Mouse (Mus musculus) small intestine, adult 2 months (tissue): ENCODE results near the gene Ubiad1. TPM values are rescaled to one million over a fixed set of nuclear protein-coding genes. Genes with fewer than 3 reads are reported as not detected.

Source experiments
- H3K27ac ChIP-seq: fragments of 200-500 bp; 2 replicates; pipeline ENCODE4 v1.5.1; 2012; ENCODE audit warnings: low read depth, low read length, control low read depth, inconsistent platforms; ENCODE audit not compliant: insufficient read depth
- H3K27me3 ChIP-seq: fragments of 200-500 bp; 2 replicates; pipeline ENCODE4 v1.6.1; 2012; ENCODE audit warnings: mild to moderate bottlenecking, moderate library complexity, low read length, inconsistent platforms; ENCODE audit not compliant: control insufficient read depth, insufficient read depth
- H3K36me3 ChIP-seq: fragments of 200-500 bp; 2 replicates; pipeline ENCODE4 v1.6.1; 2012; ENCODE audit warnings: mild to moderate bottlenecking, low read length, control low read depth, inconsistent platforms; ENCODE audit not compliant: control insufficient read depth, insufficient read depth
- H3K4me1 ChIP-seq: fragments of 200-500 bp; 2 replicates; pipeline ENCODE4 v1.6.1; 2012; ENCODE audit warnings: low read length, inconsistent platforms, mixed read lengths; ENCODE audit not compliant: control insufficient read depth, insufficient read depth, insufficient read length
- H3K4me3 ChIP-seq: fragments of 200-500 bp; 2 replicates; pipeline ENCODE4 v1.5.1; 2012; ENCODE audit warnings: low read depth, mild to moderate bottlenecking, control low read depth, inconsistent platforms, low read length, moderate library complexity
- CTCF ChIP-seq: fragments of 200-500 bp; IDR thresholded peaks from 2 replicates; pipeline ENCODE4 v1.5.1; 2012; ENCODE audit warnings: low read depth, mild to moderate bottlenecking, control low read depth, inconsistent platforms, low read length, moderate library complexity, mixed read lengths; ENCODE audit not compliant: insufficient replicate concordance, insufficient read length; ENCODE audit errors: extremely low read depth
- POLR2A ChIP-seq: fragments of 200-500 bp; IDR thresholded peaks from 2 replicates; pipeline ENCODE4 v1.6.1; 2012; ENCODE audit warnings: low read depth, mild to moderate bottlenecking, control low read depth, inconsistent platforms, low read length, moderate library complexity
- WGBS: fragments of 180-500 bp; shearing (Covaris S2); methylation state at CpG from one replicate; pipeline ENCODE4 v1.1.7; 2018; 5-methylcytosine and 5-hydroxymethylcytosine counted together
- polyA plus RNA-seq: library from polyadenylated mRNA; depleted of rRNA; stranded (reverse); fragments of >200 nt; gene quantifications from 2 replicates; pipeline ENCODE4 v1.2.3, GENCODE M21; 2012; rRNA removed

Ubiad1 gene
- polyA plus RNA-seq, 1 experiment: 8.5 TPM

GRCm38 (mm10) chr4:148391714-148392310 is 52.8 kb downstream of the Ubiad1 start:
- Histone ChIP-seq H3K4me1 (no peaks in the 10 kb centered on the region), H3K36me3 (no peaks in the 10 kb centered on the region), H3K27me3 (no peaks in the 10 kb centered on the region), H3K4me3 (no peak overlapping the region), H3K27ac (no peak overlapping the region)
- WGBS: 61% methylated on average over 21 of the region's 21 CpGs
- TF ChIP-seq CTCF (no peak), POLR2A (no peak)

GRCm38 (mm10) chr4:148389635-148390034 is 54.9 kb downstream of the Ubiad1 start:
- H3K27ac ChIP-seq: no peak overlapping the region
- no peak overlapping the region for H3K4me3 ChIP-seq
- H3K27me3 ChIP-seq: no peaks in the 10 kb centered on the region
- no peaks in the 10 kb centered on the region for H3K36me3 ChIP-seq
- WGBS: 45% methylated on average over 7 of the region's 7 CpGs
- TF ChIP-seq POLR2A (no peak), CTCF (no peak)
- H3K4me1 ChIP-seq: no peaks in the 10 kb centered on the region

- H3K4me1 ChIP-seq: no peaks in the 10 kb centered on the region
- no peak for TF ChIP-seq POLR2A
- peak; percentile 39; the same call in 1 of the 2 replicates for TF ChIP-seq CTCF
Measured at GRCm38 (mm10) chr4:148389047-148389446, 55.5 kb downstream of the Ubiad1 start.

GRCm38 (mm10) chr4:148385269-148385668 is 59.3 kb downstream of the Ubiad1 start:
- TF ChIP-seq POLR2A (no peak), CTCF (no peak)
- H3K4me1 ChIP-seq: no peaks in the 10 kb centered on the region
- H3K27ac ChIP-seq: no peak overlapping the region
- no peak overlapping the region for H3K4me3 ChIP-seq
- WGBS: 77% methylated on average over 7 of the region's 7 CpGs
- H3K27me3 ChIP-seq: no peaks in the 10 kb centered on the region
- no peaks in the 10 kb centered on the region for H3K36me3 ChIP-seq

More at GRCm38 (mm10) chr4:148389047-148389446, 55.5 kb downstream of the Ubiad1 start:
- Histone ChIP-seq H3K4me3 (no peak overlapping the region), H3K27me3 (no peaks in the 10 kb centered on the region), H3K36me3 (no peaks in the 10 kb centered on the region), H3K27ac (no peak overlapping the region)
- 59% methylated on average over 6 of the region's 6 CpGs for WGBS

Other genes starting within 250 kb of the Ubiad1 start
- 0.06 TPM in 2 replicates for gene Disp3, start 156.8 kb downstream of the Ubiad1 start, polyA plus RNA-seq
- 7.6 and 16.0 TPM in 2 replicates for gene Mtor, start 3.8 kb upstream of the Ubiad1 start, polyA plus RNA-seq
- 0.33 TPM in 1 of 2 replicates, not detected in the other for gene Angptl7, start 55.7 kb upstream of the Ubiad1 start, polyA plus RNA-seq
- gene Exosc10, start 113.7 kb upstream of the Ubiad1 start, polyA plus RNA-seq: 8.6 and 11.3 TPM in 2 replicates
- 42.6 and 44.5 TPM in 2 replicates for gene Srm, start 146.7 kb upstream of the Ubiad1 start, polyA plus RNA-seq
- gene Masp2, start 157.8 kb upstream of the Ubiad1 start, polyA plus RNA-seq: 0.16 and 1.7 TPM in 2 replicates
- 6.7 and 7.7 TPM in 2 replicates for gene Tardbp, start 182.2 kb upstream of the Ubiad1 start, polyA plus RNA-seq
- 0.08 TPM in 1 of 2 replicates, not detected in the other for gene Gm572, start 198.5 kb upstream of the Ubiad1 start, polyA plus RNA-seq